17 mouse cellular contexts compared by ENCODE assay signal in genomic region chr13:53176695-53177423, GRCm38 (mm10).
DNase-seq lines count a peak whose midpoint lies in the region; ATAC-seq lines count a peak whose summit lies in the region.
"Had no signal": no experiment of that assay in that cellular context is flagged by ENCODE, and none has a peak within 500 bp of the region (broad histone marks: within the 10 kb centered on the region; RNA-seq: fewer than 3 reads in every experiment).

No protein-coding gene starts in this region.

- no peaks in the 10 kb centered on the region for H3K27me3 ChIP-seq in heart, embryonic 11.5 days (ENCODE audit: control insufficient read depth, insufficient read depth, low read length)
- H3K27me3 ChIP-seq in kidney, embryonic 15.5 days: peaks cover 60% of the 10 kb centered on the region
- H3K27me3 ChIP-seq in embryonic facial prominence, embryonic 12.5 days: no peaks in the 10 kb centered on the region
- H3K27me3 ChIP-seq in limb, embryonic 12.5 days: no peaks in the 10 kb centered on the region
- H3K27me3 ChIP-seq: liver, embryonic 12.5 days had no signal

- WGBS in heart, embryonic 11.5 days (ENCODE audit: insufficient replicate concordance): 44% methylated on average over 10 of the region's 10 CpGs
- 18% methylated on average over 10 of the region's 10 CpGs for WGBS in kidney, embryonic 15.5 days
- WGBS in embryonic facial prominence, embryonic 12.5 days: 49% methylated on average over 10 of the region's 10 CpGs
- 26% methylated on average over 10 of the region's 10 CpGs for WGBS in limb, embryonic 12.5 days

- H3K9ac ChIP-seq in heart, embryonic 11.5 days (ENCODE audit: low read depth, low read length): no peak overlapping the region
- no peak overlapping the region for H3K9ac ChIP-seq in kidney, embryonic 15.5 days
- no peak overlapping the region for H3K9ac ChIP-seq in embryonic facial prominence, embryonic 12.5 days
- H3K9ac ChIP-seq in limb, embryonic 12.5 days (replicated peaks): no peak overlapping the region
- H3K9ac ChIP-seq: forebrain, embryonic 12.5 days; liver, embryonic 12.5 days; lung, embryonic 14.5 days had no signal

- no peaks in the 10 kb centered on the region for H3K9me3 ChIP-seq in heart, embryonic 11.5 days (replicated peaks; ENCODE audit: control insufficient read depth, low read length)
- no peaks in the 10 kb centered on the region for H3K9me3 ChIP-seq in kidney, embryonic 15.5 days (replicated peaks)
- H3K9me3 ChIP-seq in embryonic facial prominence, embryonic 12.5 days: no peaks in the 10 kb centered on the region
- H3K9me3 ChIP-seq in limb, embryonic 12.5 days: no peaks in the 10 kb centered on the region
- H3K9me3 ChIP-seq: forebrain, embryonic 12.5 days; liver, embryonic 12.5 days had no signal

- H3K36me3 ChIP-seq in heart, embryonic 11.5 days (ENCODE audit: control insufficient read depth, insufficient read depth, low read length): no peaks in the 10 kb centered on the region
- H3K36me3 ChIP-seq in kidney, embryonic 15.5 days: no peaks in the 10 kb centered on the region
- no peaks in the 10 kb centered on the region for H3K36me3 ChIP-seq in embryonic facial prominence, embryonic 12.5 days
- no peaks in the 10 kb centered on the region for H3K36me3 ChIP-seq in limb, embryonic 12.5 days
- H3K36me3 ChIP-seq: forebrain, embryonic 12.5 days; liver, embryonic 12.5 days had no signal

- no peak overlapping the region for H3K4me3 ChIP-seq in heart, embryonic 11.5 days (ENCODE audit: low read depth, low read length)
- H3K4me3 ChIP-seq in kidney, embryonic 15.5 days (replicated peaks): no peak overlapping the region
- no peak overlapping the region for H3K4me3 ChIP-seq in embryonic facial prominence, embryonic 12.5 days
- no peak overlapping the region for H3K4me3 ChIP-seq in limb, embryonic 12.5 days (replicated peaks)
- H3K4me3 ChIP-seq: forebrain, embryonic 12.5 days; liver, embryonic 12.5 days had no signal

- no peak for DNase-seq in heart, postnatal 4 days
- DNase-seq in kidney, postnatal 10 days: no peak
- no peak for DNase-seq in cerebellum, adult 11 months
- DNase-seq: adrenal gland, postnatal 14 days; cerebellum, adult 2 months; heart, postnatal 36 days; lung, embryonic 14.5 days had no signal

- H3K4me2 ChIP-seq in heart, embryonic 11.5 days: no peak overlapping the region
- H3K4me2 ChIP-seq in kidney, embryonic 15.5 days: no peak overlapping the region; the same call in 1 of the 2 replicates
- 0 out of 2 replicates have a peak overlapping the region, but pooled peaks have one; percentile 6 for H3K4me2 ChIP-seq in embryonic facial prominence, embryonic 12.5 days (replicated peaks)
- H3K4me2 ChIP-seq in limb, embryonic 12.5 days: peak overlapping the region; percentile 42; the same call in 1 of the 2 replicates
- H3K4me2 ChIP-seq: forebrain, embryonic 12.5 days; liver, embryonic 12.5 days; lung, embryonic 14.5 days; midbrain, embryonic 11.5 days had no signal

- ATAC-seq in heart, embryonic 11.5 days (replicated peaks; ENCODE audit: insufficient number of reproducible peaks, low FRiP score, low TSS enrichment): 0 out of 2 replicates have a peak, but pooled peaks have one; percentile 19
- ATAC-seq in kidney, embryonic 15.5 days (replicated peaks; ENCODE audit: low FRiP score): peak; percentile 64
- ATAC-seq in embryonic facial prominence, embryonic 12.5 days (ENCODE audit: insufficient number of reproducible peaks, insufficient read depth, low FRiP score, low TSS enrichment): no peak
- no peak for ATAC-seq in limb, embryonic 12.5 days (ENCODE audit: insufficient number of reproducible peaks, insufficient read depth, low FRiP score, low TSS enrichment, low read depth)
- ATAC-seq in activated CD4-positive, CD25-positive, alpha-beta regulatory T cell, adult 4 months: no peak
- ATAC-seq: inflammation-experienced regulatory T-cells, adult 6 months; liver, embryonic 12.5 days had no signal

- H3K4me1 ChIP-seq in heart, embryonic 11.5 days (ENCODE audit: control insufficient read depth, insufficient read depth, low read length): peaks cover 45% of the 10 kb centered on the region
- peaks cover 53% of the 10 kb centered on the region for H3K4me1 ChIP-seq in kidney, embryonic 15.5 days
- peaks cover 65% of the 10 kb centered on the region for H3K4me1 ChIP-seq in embryonic facial prominence, embryonic 12.5 days
- peaks cover 86% of the 10 kb centered on the region for H3K4me1 ChIP-seq in limb, embryonic 12.5 days (replicated peaks)
- H3K4me1 ChIP-seq: liver, embryonic 12.5 days had no signal

- peak overlapping the region; percentile 7; the same call in 1 of the 2 replicates for H3K27ac ChIP-seq in heart, embryonic 11.5 days (ENCODE audit: low read depth, low read length)
- H3K27ac ChIP-seq in kidney, embryonic 15.5 days: no peak overlapping the region
- H3K27ac ChIP-seq in embryonic facial prominence, embryonic 12.5 days: peak overlapping the region; percentile 52; the same call in 1 of the 2 replicates
- 0 out of 2 replicates have a peak overlapping the region, but pooled peaks have one; percentile 45 for H3K27ac ChIP-seq in limb, embryonic 12.5 days
- H3K27ac ChIP-seq: liver, embryonic 12.5 days; macrophage had no signal

Comparison
In these comparisons a context has a peak if more than half of its experiments do, and no peak if none do; other contexts are left out.
1. ATAC-seq: peak in heart, embryonic 11.5 days (single experiment) and kidney, embryonic 15.5 days (single experiment); none in embryonic facial prominence, embryonic 12.5 days (single experiment), limb, embryonic 12.5 days (single experiment) and activated CD4-positive, CD25-positive, alpha-beta regulatory T cell, adult 4 months (single experiment).
2. H3K4me2 ChIP-seq: peak in embryonic facial prominence, embryonic 12.5 days (single experiment) and limb, embryonic 12.5 days (single experiment); none in heart, embryonic 11.5 days (single experiment) and kidney, embryonic 15.5 days (single experiment).